In the genomic region with DNA sequence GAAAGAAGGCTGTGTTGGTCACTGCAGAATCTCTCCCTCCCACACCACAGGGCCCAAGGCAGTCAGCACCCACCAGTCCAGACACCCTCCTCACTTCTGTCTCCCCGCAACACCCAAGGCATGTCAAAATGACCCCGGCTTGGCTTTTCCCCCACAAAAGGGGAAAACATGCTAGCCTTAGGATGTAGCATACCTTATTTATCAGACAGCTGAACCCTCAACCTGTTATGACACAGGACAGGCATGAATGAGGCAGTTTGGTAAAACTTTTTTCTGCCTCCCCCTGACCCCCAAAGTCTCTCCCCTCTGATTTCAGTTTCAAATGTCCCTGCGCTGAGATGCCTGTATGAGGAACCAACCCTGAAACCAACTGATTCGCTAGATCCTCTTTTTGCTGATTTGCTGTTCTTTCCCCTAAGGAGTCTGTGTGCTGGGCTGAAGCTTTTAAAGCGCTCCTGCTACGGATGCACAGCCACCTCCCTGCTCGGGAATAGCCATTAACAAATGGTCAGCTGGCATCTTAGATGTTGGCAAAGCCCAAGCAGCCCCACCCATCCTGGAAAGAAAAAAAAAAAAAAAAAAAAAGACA, we compare ENCODE assay signal across 12 mouse cellular contexts. TPM values are rescaled to one million over a fixed set of nuclear protein-coding genes. Genes with fewer than 3 reads are reported as not detected.
DNase-seq lines count a peak whose midpoint lies in the region; ATAC-seq and TF ChIP-seq lines count a peak whose summit lies in the region.
"Had no signal": no experiment of that assay in that cellular context is flagged by ENCODE, and none has a peak within 500 bp of the region (broad histone marks: within the 10 kb centered on the region; RNA-seq: fewer than 3 reads in every experiment).

No protein-coding gene starts in this region.

- intact Hi-C loops in heart, adult 2 months (cut with DNase I) = no loop called here

- 48% methylated on average over 7 of the region's 7 CpGs for WGBS in heart, adult 2 months
- WGBS in heart, embryonic 10.5 days = 73% methylated on average over 7 of the region's 7 CpGs
- 79% methylated on average over 7 of the region's 7 CpGs for WGBS in midbrain, embryonic 16.5 days
- WGBS in midbrain, embryonic 13.5 days = 75% methylated on average over 7 of the region's 7 CpGs
- WGBS in liver, postnatal 0 days (ENCODE audit: insufficient replicate concordance) = 49% methylated on average over 7 of the region's 7 CpGs
- 75% methylated on average over 7 of the region's 7 CpGs for WGBS in stomach, embryonic 14.5 days

- TF ChIP-seq EP300 in heart, adult 2 months (IDR thresholded peaks at IDR 0.05; ENCODE audit: insufficient read depth, low read depth, low read length) = no peak
- TF ChIP-seq EP300 in liver, postnatal 0 days (IDR thresholded peaks at IDR 0.05; ENCODE audit: low read depth) = no peak

- H3K27me3 ChIP-seq in heart, adult 2 months (ENCODE audit: control insufficient read depth, insufficient read depth, low read length) = no peaks in the 10 kb centered on the region
- H3K27me3 ChIP-seq in heart, embryonic 10.5 days (ENCODE audit: insufficient read depth, poor library complexity, severe bottlenecking) = no peaks in the 10 kb centered on the region
- H3K27me3 ChIP-seq in midbrain, embryonic 16.5 days (ENCODE audit: control insufficient read depth, insufficient read depth, low read depth, low read length) = 0 out of 2 replicates have a peak, but pooled peaks cover under 1% of the 10 kb centered on the region
- H3K27me3 ChIP-seq in midbrain, embryonic 13.5 days = peaks cover 6% of the 10 kb centered on the region
- no peaks in the 10 kb centered on the region for H3K27me3 ChIP-seq in liver, postnatal 0 days (ENCODE audit: insufficient read depth, low read length)
- no peaks in the 10 kb centered on the region for H3K27me3 ChIP-seq in stomach, embryonic 14.5 days (ENCODE audit: control insufficient read depth, insufficient read depth, low read length)

- 0 out of 2 replicates have a peak overlapping the region, but pooled peaks have one; percentile 2 for H3K4me2 ChIP-seq in midbrain, embryonic 16.5 days (ENCODE audit: low read length)
- H3K4me2 ChIP-seq in midbrain, embryonic 13.5 days (replicated peaks) = no peak overlapping the region; the same call in 1 of the 2 replicates
- peak overlapping the region; percentile 60 for H3K4me2 ChIP-seq in liver, postnatal 0 days (ENCODE audit: low read depth, low read length)
- H3K4me2 ChIP-seq in stomach, embryonic 14.5 days (replicated peaks; ENCODE audit: low read depth, low read length) = peak overlapping the region; percentile 33
- H3K4me2 ChIP-seq: midbrain, embryonic 12.5 days had no signal

- peak overlapping the region; percentile 82 for H3K27ac ChIP-seq in heart, adult 2 months
- no peak overlapping the region for H3K27ac ChIP-seq in heart, embryonic 10.5 days
- H3K27ac ChIP-seq in midbrain, embryonic 16.5 days (ENCODE audit: low read length) = no peak overlapping the region
- H3K27ac ChIP-seq in midbrain, embryonic 13.5 days = no peak overlapping the region
- H3K27ac ChIP-seq in liver, postnatal 0 days (ENCODE audit: low read depth) = peak overlapping the region; percentile 82
- peak overlapping the region; percentile 88; the same call in 1 of the 2 replicates for H3K27ac ChIP-seq in stomach, embryonic 14.5 days (ENCODE audit: low read length)

- no peaks in the 10 kb centered on the region for H3K36me3 ChIP-seq in heart, adult 2 months (ENCODE audit: control insufficient read depth, insufficient read depth, low read length)
- H3K36me3 ChIP-seq in heart, embryonic 10.5 days = no peaks in the 10 kb centered on the region
- no peaks in the 10 kb centered on the region for H3K36me3 ChIP-seq in midbrain, embryonic 16.5 days (ENCODE audit: control insufficient read depth, insufficient read depth, low read length)
- no peaks in the 10 kb centered on the region for H3K36me3 ChIP-seq in midbrain, embryonic 13.5 days
- peaks cover 4% of the 10 kb centered on the region; the same call in 1 of the 2 replicates for H3K36me3 ChIP-seq in liver, postnatal 0 days (replicated peaks; ENCODE audit: insufficient read depth, low read length)
- no peaks in the 10 kb centered on the region for H3K36me3 ChIP-seq in stomach, embryonic 14.5 days (ENCODE audit: control insufficient read depth, insufficient read depth, low read length)
- H3K36me3 ChIP-seq: midbrain, embryonic 12.5 days had no signal

- peak overlapping the region; percentile 35; the same call in 1 of the 2 replicates for H3K9ac ChIP-seq in heart, adult 2 months (ENCODE audit: low read depth, low read length)
- no peak overlapping the region for H3K9ac ChIP-seq in midbrain, embryonic 16.5 days (ENCODE audit: low read depth, low read length)
- H3K9ac ChIP-seq in midbrain, embryonic 13.5 days (replicated peaks) = no peak overlapping the region
- peak overlapping the region; percentile 46; the same call in 1 of the 2 replicates for H3K9ac ChIP-seq in liver, postnatal 0 days (replicated peaks)
- no peak overlapping the region for H3K9ac ChIP-seq in stomach, embryonic 14.5 days (replicated peaks; ENCODE audit: low read depth, low read length)
- H3K9ac ChIP-seq: midbrain, embryonic 12.5 days had no signal

- TF ChIP-seq CTCF in heart, adult 2 months (IDR thresholded peaks at IDR 0.05) = no peak
- no peak for TF ChIP-seq CTCF in liver, postnatal 0 days (IDR thresholded peaks at IDR 0.05; ENCODE audit: low read depth)

- peak; percentile 30; the same call in 1 of the 2 replicates for TF ChIP-seq POLR2A in heart, adult 2 months (IDR thresholded peaks at IDR 0.05; ENCODE audit: insufficient read depth, low read depth, low read length)

- no peaks in the 10 kb centered on the region for H3K9me3 ChIP-seq in heart, embryonic 10.5 days
- H3K9me3 ChIP-seq in midbrain, embryonic 16.5 days (replicated peaks; ENCODE audit: control insufficient read depth, low read length, poor library complexity, severe bottlenecking) = no peaks in the 10 kb centered on the region
- no peaks in the 10 kb centered on the region for H3K9me3 ChIP-seq in midbrain, embryonic 13.5 days
- H3K9me3 ChIP-seq in liver, postnatal 0 days (ENCODE audit: low read length) = no peaks in the 10 kb centered on the region
- no peaks in the 10 kb centered on the region for H3K9me3 ChIP-seq in stomach, embryonic 14.5 days (ENCODE audit: control insufficient read depth, low read depth, low read length)
- H3K9me3 ChIP-seq: midbrain, embryonic 12.5 days had no signal

- peak in 1 of 2 experiments; percentile 18 for DNase-seq in heart, adult 2 months
- DNase-seq in heart, embryonic 10.5 days (ENCODE audit: low spot score) = no peak
- no peak for DNase-seq in liver, postnatal 0 days
- DNase-seq in gastrocnemius, postnatal 10 days = no peak
- DNase-seq in adrenal gland, postnatal 25 days = no peak
- DNase-seq: cerebellum, adult 2 months had no signal

- H3K4me3 ChIP-seq in heart, adult 2 months = no peak overlapping the region
- H3K4me3 ChIP-seq in heart, embryonic 10.5 days = no peak overlapping the region
- H3K4me3 ChIP-seq in midbrain, embryonic 16.5 days (ENCODE audit: low read depth, low read length) = no peak overlapping the region
- H3K4me3 ChIP-seq in midbrain, embryonic 13.5 days (replicated peaks) = no peak overlapping the region
- H3K4me3 ChIP-seq in liver, postnatal 0 days (ENCODE audit: low read depth, low read length) = peak overlapping the region; percentile 4
- H3K4me3 ChIP-seq in stomach, embryonic 14.5 days (ENCODE audit: low read depth, low read length) = 0 out of 2 replicates have a peak overlapping the region, but pooled peaks have one; percentile 8
- H3K4me3 ChIP-seq: midbrain, embryonic 12.5 days had no signal

- no peaks in the 10 kb centered on the region for H3K79me2 ChIP-seq in heart, adult 2 months (replicated peaks; ENCODE audit: control insufficient read depth, insufficient read depth, low read length)

- H3K4me1 ChIP-seq in heart, adult 2 months (ENCODE audit: control insufficient read depth, insufficient read depth, low read length) = peaks cover 3% of the 10 kb centered on the region; the same call in 1 of the 2 replicates
- H3K4me1 ChIP-seq in heart, embryonic 10.5 days = peaks cover 33% of the 10 kb centered on the region
- H3K4me1 ChIP-seq in midbrain, embryonic 16.5 days (ENCODE audit: control insufficient read depth, insufficient read depth, low read length) = 0 out of 2 replicates have a peak, but pooled peaks cover 2% of the 10 kb centered on the region
- H3K4me1 ChIP-seq in midbrain, embryonic 13.5 days (replicated peaks) = peaks cover 14% of the 10 kb centered on the region
- peaks cover 23% of the 10 kb centered on the region for H3K4me1 ChIP-seq in liver, postnatal 0 days (ENCODE audit: insufficient read depth)
- peaks cover 24% of the 10 kb centered on the region for H3K4me1 ChIP-seq in stomach, embryonic 14.5 days (ENCODE audit: control insufficient read depth, insufficient read depth, low read length)

- ATAC-seq in midbrain, embryonic 16.5 days = no peak
- no peak for ATAC-seq in midbrain, embryonic 13.5 days
- no peak for ATAC-seq in liver, postnatal 0 days
- ATAC-seq in stomach, embryonic 14.5 days (ENCODE audit: insufficient number of reproducible peaks, insufficient read depth, low FRiP score, low read depth) = no peak
- ATAC-seq: activated CD4-positive, CD25-positive, alpha-beta regulatory T cell, adult 4 months; hindbrain, embryonic 16.5 days had no signal

RNA-seq across cellular contexts. Expression of a gene that starts 8.4 kb away (rescaled TPM):
- 1 to 10 TPM; 4.6 to 5.1 TPM for total RNA-seq in heart, adult 2 months (2021)
- 22.0 and 27.0 TPM in 2 replicates for polyA plus RNA-seq in heart, adult 2 months (2012; rRNA removed)
- 6.2 and 8.4 TPM in 2 replicates for polyA plus RNA-seq in heart, embryonic 10.5 days (2016; fragmentation: Nextera tagmentation; extraction: Ambion mirVana)
- polyA plus RNA-seq in midbrain, embryonic 16.5 days (2015; fragmentation: Nextera tagmentation; extraction: Ambion mirVana) = 4.3 and 4.9 TPM in 2 replicates
- polyA plus RNA-seq in midbrain, embryonic 13.5 days (2015; fragmentation: Nextera tagmentation; extraction: Ambion mirVana) = 5.3 and 5.9 TPM in 2 replicates
- 5.0 and 5.1 TPM in 2 replicates for polyA plus RNA-seq in liver, postnatal 0 days (2015; fragmentation: Nextera tagmentation; extraction: Ambion mirVana)
- polyA plus RNA-seq in stomach, embryonic 14.5 days (2014; fragmentation: Nextera tagmentation; extraction: Ambion mirVana) = 10.3 and 11.2 TPM in 2 replicates
- total RNA-seq in gastrocnemius, postnatal 10 days (2021) = 1 to 10 TPM; 3.1 to 5.5 TPM
- 5.4 and 5.9 TPM in 2 replicates for total RNA-seq in adrenal gland, postnatal 25 days (2021)

RNA-seq across cellular contexts. Expression of a gene that starts 17.6 kb away (rescaled TPM):
- total RNA-seq in heart, adult 2 months (2021) = 100 to 1,000 TPM; 115 to 129 TPM
- 76.7 and 168 TPM in 2 replicates for polyA plus RNA-seq in heart, adult 2 months (2012; rRNA removed)
- polyA plus RNA-seq in heart, embryonic 10.5 days (2016; fragmentation: Nextera tagmentation; extraction: Ambion mirVana) = 222 and 228 TPM in 2 replicates
- polyA plus RNA-seq in midbrain, embryonic 16.5 days (2015; fragmentation: Nextera tagmentation; extraction: Ambion mirVana) = 247 and 252 TPM in 2 replicates
- polyA plus RNA-seq in midbrain, embryonic 13.5 days (2015; fragmentation: Nextera tagmentation; extraction: Ambion mirVana) = 278 and 280 TPM in 2 replicates
- 261 and 284 TPM in 2 replicates for polyA plus RNA-seq in liver, postnatal 0 days (2015; fragmentation: Nextera tagmentation; extraction: Ambion mirVana)
- 284 and 312 TPM in 2 replicates for polyA plus RNA-seq in stomach, embryonic 14.5 days (2014; fragmentation: Nextera tagmentation; extraction: Ambion mirVana)
- total RNA-seq in gastrocnemius, postnatal 10 days (2021) = 100 to 1,000 TPM; 141 to 159 TPM
- total RNA-seq in adrenal gland, postnatal 25 days (2021) = 197 and 205 TPM in 2 replicates

RNA-seq across cellular contexts. Expression of a gene that starts 22.3 kb away (rescaled TPM):
- 10 to 100 TPM; 11.2 to 16.5 TPM for total RNA-seq in heart, adult 2 months (2021)
- 23.5 and 26.5 TPM in 2 replicates for polyA plus RNA-seq in heart, adult 2 months (2012; rRNA removed)
- polyA plus RNA-seq in heart, embryonic 10.5 days (2016; fragmentation: Nextera tagmentation; extraction: Ambion mirVana) = 80.3 and 108 TPM in 2 replicates
- 43.5 and 43.9 TPM in 2 replicates for polyA plus RNA-seq in midbrain, embryonic 16.5 days (2015; fragmentation: Nextera tagmentation; extraction: Ambion mirVana)
- polyA plus RNA-seq in midbrain, embryonic 13.5 days (2015; fragmentation: Nextera tagmentation; extraction: Ambion mirVana) = 50.1 and 55.9 TPM in 2 replicates
- polyA plus RNA-seq in liver, postnatal 0 days (2015; fragmentation: Nextera tagmentation; extraction: Ambion mirVana) = 38.1 and 39.8 TPM in 2 replicates
- 154 and 156 TPM in 2 replicates for polyA plus RNA-seq in stomach, embryonic 14.5 days (2014; fragmentation: Nextera tagmentation; extraction: Ambion mirVana)
- 100 to 1,000 TPM; 115 to 167 TPM for total RNA-seq in gastrocnemius, postnatal 10 days (2021)
- 56.4 and 68.5 TPM in 2 replicates for total RNA-seq in adrenal gland, postnatal 25 days (2021)

RNA-seq across cellular contexts. Expression of a gene that starts 48.5 kb away (rescaled TPM):
- total RNA-seq in heart, adult 2 months (2021) = 10 to 100 TPM; 78.5 to 88.0 TPM
- 190 and 205 TPM in 2 replicates for polyA plus RNA-seq in heart, adult 2 months (2012; rRNA removed)
- 52.1 and 62.5 TPM in 2 replicates for polyA plus RNA-seq in heart, embryonic 10.5 days (2016; fragmentation: Nextera tagmentation; extraction: Ambion mirVana)
- 51.8 and 53.1 TPM in 2 replicates for polyA plus RNA-seq in midbrain, embryonic 16.5 days (2015; fragmentation: Nextera tagmentation; extraction: Ambion mirVana)
- 43.1 and 47.3 TPM in 2 replicates for polyA plus RNA-seq in midbrain, embryonic 13.5 days (2015; fragmentation: Nextera tagmentation; extraction: Ambion mirVana)
- 27.4 and 28.9 TPM in 2 replicates for polyA plus RNA-seq in liver, postnatal 0 days (2015; fragmentation: Nextera tagmentation; extraction: Ambion mirVana)
- 53.6 and 55.9 TPM in 2 replicates for polyA plus RNA-seq in stomach, embryonic 14.5 days (2014; fragmentation: Nextera tagmentation; extraction: Ambion mirVana)
- 10 to 100 TPM; 64.1 to 65.5 TPM for total RNA-seq in gastrocnemius, postnatal 10 days (2021)
- 111 and 126 TPM in 2 replicates for total RNA-seq in adrenal gland, postnatal 25 days (2021)

RNA-seq across cellular contexts. Expression of a gene that starts 54.8 kb away (rescaled TPM):
- total RNA-seq in heart, adult 2 months (2021) = 10 to 100 TPM; 47.6 to 60.6 TPM
- 61.3 and 72.4 TPM in 2 replicates for polyA plus RNA-seq in heart, adult 2 months (2012; rRNA removed)
- polyA plus RNA-seq in heart, embryonic 10.5 days (2016; fragmentation: Nextera tagmentation; extraction: Ambion mirVana) = 44.8 and 51.0 TPM in 2 replicates
- polyA plus RNA-seq in midbrain, embryonic 16.5 days (2015; fragmentation: Nextera tagmentation; extraction: Ambion mirVana) = 26.9 and 28.2 TPM in 2 replicates
- 22.3 and 27.5 TPM in 2 replicates for polyA plus RNA-seq in midbrain, embryonic 13.5 days (2015; fragmentation: Nextera tagmentation; extraction: Ambion mirVana)
- polyA plus RNA-seq in liver, postnatal 0 days (2015; fragmentation: Nextera tagmentation; extraction: Ambion mirVana) = 20.9 and 25.3 TPM in 2 replicates
- 38.1 and 41.7 TPM in 2 replicates for polyA plus RNA-seq in stomach, embryonic 14.5 days (2014; fragmentation: Nextera tagmentation; extraction: Ambion mirVana)
- total RNA-seq in gastrocnemius, postnatal 10 days (2021) = 10 to 100 TPM; 36.3 to 39.5 TPM
- total RNA-seq in adrenal gland, postnatal 25 days (2021) = 109 and 130 TPM in 2 replicates

Comparison
In these comparisons a context has a peak if more than half of its experiments do, and no peak if none do; other contexts are left out.
1. H3K27ac ChIP-seq: peak in heart, adult 2 months (single experiment), liver, postnatal 0 days (single experiment) and stomach, embryonic 14.5 days (single experiment); none in heart, embryonic 10.5 days (single experiment), midbrain, embryonic 16.5 days (single experiment) and midbrain, embryonic 13.5 days (single experiment).
2. H3K4me3 ChIP-seq: peak in liver, postnatal 0 days (single experiment) and stomach, embryonic 14.5 days (single experiment); none in heart, adult 2 months (single experiment), heart, embryonic 10.5 days (single experiment), midbrain, embryonic 16.5 days (single experiment) and midbrain, embryonic 13.5 days (single experiment).
3. H3K9ac ChIP-seq: peak in heart, adult 2 months (single experiment) and liver, postnatal 0 days (single experiment); none in midbrain, embryonic 16.5 days (single experiment), midbrain, embryonic 13.5 days (single experiment) and stomach, embryonic 14.5 days (single experiment).